ENCODE assay signal across 10 mouse cellular contexts in the genomic region with DNA sequence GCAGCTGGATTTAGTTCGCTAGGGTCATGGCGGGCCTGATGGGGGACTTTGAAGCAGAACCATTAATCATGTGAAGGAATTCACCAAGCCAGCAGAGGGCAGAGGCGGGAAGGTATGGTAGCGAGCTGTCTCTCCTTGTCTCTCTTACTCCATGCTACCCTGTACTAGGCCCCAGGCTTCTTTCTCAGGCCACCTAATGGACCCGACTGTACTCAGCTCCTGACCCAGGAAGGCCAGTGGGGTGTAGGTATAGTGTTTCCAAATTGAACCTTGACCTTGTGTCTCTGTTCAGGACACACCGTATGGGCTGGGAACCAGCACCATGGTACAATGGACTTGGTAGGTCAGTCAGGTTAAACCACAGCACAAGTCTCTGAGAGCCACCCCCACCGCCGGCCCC.
DNase-seq lines count a peak whose midpoint lies in the region; ATAC-seq and TF ChIP-seq lines count a peak whose summit lies in the region.
"Had no signal": no experiment of that assay in that cellular context is flagged by ENCODE, and none has a peak within 500 bp of the region (broad histone marks: within the 10 kb centered on the region; RNA-seq: fewer than 3 reads in every experiment).

No protein-coding gene starts in this region.

- TF ChIP-seq EP300 in ES-Bruce4 (IDR thresholded peaks at IDR 0.05; ENCODE audit: insufficient read depth, low read depth, low read length): no peak

- H3K4me1 ChIP-seq in forebrain, embryonic 15.5 days: peaks cover 34% of the 10 kb centered on the region
- peaks cover 32% of the 10 kb centered on the region for H3K4me1 ChIP-seq in forebrain, embryonic 10.5 days
- H3K4me1 ChIP-seq in kidney, postnatal 0 days (replicated peaks; ENCODE audit: insufficient read depth, low read length): 0 out of 2 replicates have a peak, but pooled peaks cover 4% of the 10 kb centered on the region
- H3K4me1 ChIP-seq in ES-Bruce4 (ENCODE audit: control insufficient read depth, insufficient read depth, low read length): no peaks in the 10 kb centered on the region
- peaks cover 53% of the 10 kb centered on the region for H3K4me1 ChIP-seq in embryonic facial prominence, embryonic 10.5 days

- H3K36me3 ChIP-seq in forebrain, embryonic 15.5 days: no peaks in the 10 kb centered on the region
- H3K36me3 ChIP-seq in forebrain, embryonic 10.5 days (replicated peaks): no peaks in the 10 kb centered on the region
- no peaks in the 10 kb centered on the region for H3K36me3 ChIP-seq in kidney, postnatal 0 days (ENCODE audit: insufficient read depth, low read length)
- H3K36me3 ChIP-seq in ES-Bruce4 (ENCODE audit: control insufficient read depth, insufficient read depth, low read length, poor library complexity, severe bottlenecking): no peaks in the 10 kb centered on the region
- no peaks in the 10 kb centered on the region for H3K36me3 ChIP-seq in embryonic facial prominence, embryonic 10.5 days (replicated peaks)

- TF ChIP-seq POLR2A in ES-Bruce4 (IDR thresholded peaks at IDR 0.05; ENCODE audit: insufficient read depth, low read length): no peak

- H3K9me3 ChIP-seq in forebrain, embryonic 15.5 days: no peaks in the 10 kb centered on the region
- no peaks in the 10 kb centered on the region for H3K9me3 ChIP-seq in forebrain, embryonic 10.5 days
- no peaks in the 10 kb centered on the region for H3K9me3 ChIP-seq in kidney, postnatal 0 days (replicated peaks; ENCODE audit: low read length)
- H3K9me3 ChIP-seq in ES-Bruce4 (replicated peaks; ENCODE audit: control insufficient read depth, insufficient read depth, low read length, poor library complexity, severe bottlenecking): no peaks in the 10 kb centered on the region
- H3K9me3 ChIP-seq in embryonic facial prominence, embryonic 10.5 days: no peaks in the 10 kb centered on the region

- H3K4me3 ChIP-seq in forebrain, embryonic 15.5 days: no peak overlapping the region
- H3K4me3 ChIP-seq in forebrain, embryonic 10.5 days: no peak overlapping the region
- no peak overlapping the region for H3K4me3 ChIP-seq in kidney, postnatal 0 days (replicated peaks; ENCODE audit: low read depth, low read length)
- no peak overlapping the region for H3K4me3 ChIP-seq in ES-Bruce4 (ENCODE audit: low read depth, low read length)
- H3K4me3 ChIP-seq in embryonic facial prominence, embryonic 10.5 days: no peak overlapping the region

- peak; percentile 28; the same call in 1 of the 2 replicates for TF ChIP-seq CTCF in kidney, postnatal 0 days (IDR thresholded peaks at IDR 0.05; ENCODE audit: low read depth)
- peak; percentile 29 for TF ChIP-seq CTCF in ES-Bruce4 (IDR thresholded peaks at IDR 0.05; ENCODE audit: low read depth, low read length)

- H3K9ac ChIP-seq in forebrain, embryonic 15.5 days (replicated peaks): no peak overlapping the region
- no peak overlapping the region for H3K9ac ChIP-seq in kidney, postnatal 0 days (ENCODE audit: low read depth, low read length)
- H3K9ac ChIP-seq in ES-Bruce4 (ENCODE audit: low read depth, poor library complexity, severe bottlenecking): no peak overlapping the region

- H3K4me2 ChIP-seq in forebrain, embryonic 15.5 days (replicated peaks): no peak overlapping the region
- no peak overlapping the region for H3K4me2 ChIP-seq in kidney, postnatal 0 days (ENCODE audit: low read length)

- H3K27ac ChIP-seq in forebrain, embryonic 15.5 days (replicated peaks): 0 out of 2 replicates have a peak overlapping the region, but pooled peaks have one; percentile 50
- no peak overlapping the region for H3K27ac ChIP-seq in forebrain, embryonic 10.5 days
- H3K27ac ChIP-seq in kidney, postnatal 0 days: no peak overlapping the region
- no peak overlapping the region for H3K27ac ChIP-seq in ES-Bruce4 (ENCODE audit: insufficient read depth, low read length)
- H3K27ac ChIP-seq in embryonic facial prominence, embryonic 10.5 days (replicated peaks): peak overlapping the region; percentile 1; the same call in 1 of the 2 replicates

- no peak for DNase-seq in forebrain, embryonic 10.5 days (ENCODE audit: extremely low spot score, low spot score)
- no peak for DNase-seq in kidney, postnatal 0 days (ENCODE audit: low spot score)
- DNase-seq in kidney, postnatal 25 days: no peak
- DNase-seq in embryonic facial prominence, embryonic 10.5 days (ENCODE audit: low spot score): no peak
- DNase-seq in spleen, postnatal 14 days (ENCODE audit: low spot score in 2 of 2): no peak
- DNase-seq in adrenal gland, adult (ENCODE audit: inconsistent age in 2 of 2, low spot score in 1 of 2): no peak
- DNase-seq: left cerebral cortex, postnatal 4 days; right cerebral cortex, postnatal 4 days had no signal

- 67% methylated on average over 8 of the region's 8 CpGs for WGBS in forebrain, embryonic 15.5 days
- WGBS in forebrain, embryonic 10.5 days: 62% methylated on average over 8 of the region's 8 CpGs
- 37% methylated on average over 8 of the region's 8 CpGs for WGBS in kidney, postnatal 0 days
- 64% methylated on average over 8 of the region's 8 CpGs for WGBS in embryonic facial prominence, embryonic 10.5 days

- no peaks in the 10 kb centered on the region for H3K27me3 ChIP-seq in forebrain, embryonic 15.5 days
- no peaks in the 10 kb centered on the region for H3K27me3 ChIP-seq in forebrain, embryonic 10.5 days (ENCODE audit: poor library complexity, severe bottlenecking)
- H3K27me3 ChIP-seq in kidney, postnatal 0 days (ENCODE audit: insufficient read depth, low read length): no peaks in the 10 kb centered on the region
- no peaks in the 10 kb centered on the region for H3K27me3 ChIP-seq in ES-Bruce4 (ENCODE audit: control insufficient read depth, insufficient read depth, low read length, poor library complexity, severe bottlenecking)
- no peaks in the 10 kb centered on the region for H3K27me3 ChIP-seq in embryonic facial prominence, embryonic 10.5 days (replicated peaks; ENCODE audit: low read depth, poor library complexity, severe bottlenecking)

- ATAC-seq in forebrain, embryonic 15.5 days (replicated peaks): no peak
- ATAC-seq in kidney, postnatal 0 days (replicated peaks; ENCODE audit: low FRiP score, low read depth): 0 out of 2 replicates have a peak, but pooled peaks have one; percentile 10

Comparison
In these comparisons a context has a peak if more than half of its experiments do, and no peak if none do; other contexts are left out.
1. H3K27ac ChIP-seq: peak in forebrain, embryonic 15.5 days (single experiment) and embryonic facial prominence, embryonic 10.5 days (single experiment); none in forebrain, embryonic 10.5 days (single experiment), kidney, postnatal 0 days (single experiment) and ES-Bruce4 (single experiment).